Mouse (Mus musculus): Measurements from ENCODE around the gene Abca2.
A peak's percentile ranks its signal among the peaks of the same experiment; 100 is the strongest.

Abca2 gene

GRCm38 (mm10) chr2:25426721-25427191 lies 1.7 kb upstream of the Abca2 start:
- DNase-seq = peak; percentile 82

- DNase-seq = no peak
These were observed 1.2 kb upstream of the Abca2 start for GRCm38 (mm10) chr2:25427256-25427655.

- no peak for DNase-seq
These were observed 1.1 kb downstream of the Abca2 start for GRCm38 (mm10) chr2:25429435-25430180.

DNA sequence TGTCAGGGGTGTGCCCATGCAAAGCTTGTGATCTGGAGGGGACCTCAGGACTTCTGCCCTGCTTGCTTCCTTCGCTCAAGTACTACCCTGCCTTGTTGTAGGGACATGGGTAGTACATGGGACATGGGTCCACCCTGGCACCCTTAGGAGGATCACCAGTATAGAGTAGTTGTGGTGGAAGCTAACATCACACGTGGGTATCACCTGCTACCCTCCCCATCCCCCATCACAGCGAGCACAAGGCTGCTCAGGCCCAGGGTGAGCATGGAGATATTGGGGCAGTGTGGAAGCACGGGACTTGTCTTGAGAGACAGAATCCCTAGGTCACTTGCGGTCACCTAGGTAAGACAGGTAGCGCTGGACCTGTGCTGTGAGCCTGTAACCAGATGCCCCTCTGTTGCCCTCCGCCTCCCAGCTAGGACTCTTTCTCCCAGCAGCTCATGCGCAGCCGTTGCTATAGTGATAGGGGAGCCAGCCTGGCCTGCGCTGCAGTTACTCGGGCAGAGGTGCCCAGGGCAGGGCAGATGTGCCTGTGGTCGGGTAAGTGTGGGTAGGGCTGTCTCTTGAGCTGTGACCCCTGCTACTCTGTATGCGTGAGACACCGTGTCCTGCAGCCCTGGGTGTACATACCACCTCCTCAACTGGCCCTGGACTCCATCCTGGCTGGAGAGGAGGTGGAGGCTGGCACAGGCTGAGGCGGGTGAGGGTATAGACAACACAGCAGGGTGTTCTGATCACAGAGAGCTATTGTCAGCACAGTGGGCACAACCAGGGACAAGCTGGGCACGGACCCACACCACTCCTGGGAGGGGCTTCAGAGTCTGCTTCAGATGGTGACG lies 2.1 kb downstream of the Abca2 start:
- DNase-seq = no peak

GRCm38 (mm10) chr2:25431308-25431855 lies 2.9 kb downstream of the Abca2 start:
- no peak for DNase-seq

DNA sequence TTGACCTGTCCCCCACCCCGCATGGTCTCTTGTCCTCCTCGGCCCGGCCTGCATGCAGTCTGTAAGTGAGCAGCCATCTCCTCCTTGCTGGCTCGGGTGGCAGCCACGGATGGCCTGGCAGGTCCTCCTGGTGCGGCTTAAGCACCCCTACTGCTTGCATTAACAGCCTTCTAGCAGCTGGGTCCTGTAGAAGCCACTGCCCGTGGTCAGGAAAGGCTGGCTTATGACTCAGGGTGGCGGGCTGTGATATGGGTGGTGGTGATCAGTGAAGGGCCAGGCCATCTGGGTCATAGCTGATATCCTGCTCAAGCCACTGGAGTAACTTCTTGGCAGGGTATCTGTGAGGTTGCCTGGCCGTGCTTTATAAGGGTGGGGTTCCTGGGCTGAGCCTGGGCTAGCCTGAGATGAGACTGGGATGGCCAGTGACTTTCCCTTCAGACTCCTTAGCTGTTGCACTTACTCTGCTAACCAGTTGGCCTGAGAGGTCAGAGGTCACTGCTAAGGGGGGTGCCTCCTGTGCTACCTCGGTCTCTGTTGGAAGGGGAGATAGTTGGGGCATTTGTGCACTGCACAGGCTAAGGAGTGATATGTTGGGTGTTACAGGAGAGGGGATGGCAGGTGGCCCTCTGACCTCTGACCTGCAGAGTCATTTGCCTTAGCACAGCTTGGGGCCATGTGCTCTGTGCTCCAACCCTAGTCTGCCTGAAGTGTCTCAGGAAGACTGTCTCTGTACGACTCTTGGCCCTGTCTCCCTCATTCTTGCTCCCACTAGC lies 4.0 kb downstream of the Abca2 start:
- DNase-seq = no peak

- no peak for DNase-seq
These were observed 4.6 kb downstream of the Abca2 start for GRCm38 (mm10) chr2:25433101-25433500.

DNA sequence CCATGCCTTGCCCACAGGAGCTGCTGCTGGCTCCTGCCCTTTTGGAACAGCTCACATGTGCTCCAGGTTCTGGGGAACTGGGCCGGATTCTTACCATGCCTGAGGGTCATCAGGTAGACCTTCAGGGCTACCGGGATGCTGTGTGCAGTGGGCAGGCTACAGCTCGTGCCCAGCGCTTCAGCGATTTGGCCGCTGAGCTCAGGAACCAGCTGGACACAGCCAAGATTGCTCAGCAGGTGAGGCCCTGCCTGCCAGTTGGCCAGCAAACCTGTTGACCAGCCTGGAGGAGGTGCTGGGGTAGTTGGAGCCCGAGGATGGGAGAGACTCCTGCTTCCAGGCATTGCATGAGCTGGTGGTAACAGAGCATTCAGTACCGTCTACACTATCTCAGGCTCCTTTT lies 5.8 kb downstream of the Abca2 start:
- no peak for DNase-seq

GRCm38 (mm10) chr2:25436286-25436820 lies 7.8 kb downstream of the Abca2 start:
- DNase-seq = no peak

GRCm38 (mm10) chr2:25441067-25441466 lies 12.6 kb downstream of the Abca2 start:
- DNase-seq = no peak

- DNase-seq = no peak
These were observed 14.2 kb downstream of the Abca2 start for GRCm38 (mm10) chr2:25442682-25443081.

DNA sequence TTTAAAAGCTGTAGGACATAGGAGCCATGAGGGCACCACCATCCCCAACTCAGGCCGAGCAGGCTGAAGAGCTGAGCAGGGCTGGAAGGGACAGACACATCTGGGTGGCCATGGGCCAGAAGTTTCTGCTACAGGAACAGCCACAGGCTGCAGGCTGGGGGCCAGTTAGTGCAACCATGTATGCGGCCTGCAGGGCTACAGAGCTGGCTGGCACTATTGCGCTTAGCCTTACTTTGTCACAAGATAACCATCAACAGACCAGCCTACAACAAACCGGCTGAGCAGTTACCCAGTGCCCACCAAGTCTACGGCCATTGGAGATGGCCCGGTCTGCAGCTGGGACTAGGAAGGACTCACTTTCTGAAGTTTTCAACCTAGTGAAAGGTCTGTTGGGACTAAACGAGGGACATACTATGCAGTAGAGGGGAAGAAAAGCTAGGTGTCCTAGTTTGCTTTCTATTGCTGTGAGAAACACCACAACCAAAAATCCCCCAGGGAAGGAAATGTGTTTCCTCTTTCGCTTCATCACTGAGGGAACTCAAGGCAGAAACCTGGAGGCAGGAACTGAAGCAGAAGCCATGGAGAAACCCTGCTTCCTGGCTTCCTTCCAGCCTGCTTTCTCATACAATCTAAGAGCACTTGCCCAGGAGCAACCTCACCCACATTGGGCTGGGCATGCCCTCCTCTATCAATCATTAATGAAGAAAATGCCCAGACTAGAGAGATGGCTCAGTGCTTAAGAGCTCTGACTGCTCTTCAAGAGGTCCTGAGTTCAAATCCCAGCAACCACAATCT lies 22.5 kb downstream of the Abca2 start:
- no peak for DNase-seq

DNA sequence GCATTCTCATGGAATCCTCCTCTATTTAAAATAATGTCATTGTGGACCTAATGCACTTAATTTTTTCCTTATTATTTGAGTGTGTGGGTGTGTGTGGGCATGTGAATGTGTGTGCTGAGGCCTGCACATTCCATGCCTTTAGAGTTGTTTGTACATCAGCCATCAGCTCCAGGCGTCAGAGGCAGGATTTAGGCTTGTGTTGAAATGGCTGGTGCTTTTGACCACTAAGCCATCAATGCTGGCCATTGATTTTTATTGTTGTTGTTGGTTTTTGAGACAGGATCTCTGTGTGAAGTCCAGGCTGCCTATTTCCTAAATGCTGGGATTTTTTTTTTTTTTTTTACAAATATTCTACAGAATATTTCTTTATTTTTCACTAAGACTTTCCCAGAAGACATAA lies 24.4 kb downstream of the Abca2 start:
- DNase-seq = no peak

GRCm38 (mm10) chr2:25456205-25456953 lies 27.9 kb downstream of the Abca2 start, which contains the start of gene Clic3:
Gene Clic3, plus strand, starts transcription at chr2:25456838.
- DNase-seq = no peak

DNA sequence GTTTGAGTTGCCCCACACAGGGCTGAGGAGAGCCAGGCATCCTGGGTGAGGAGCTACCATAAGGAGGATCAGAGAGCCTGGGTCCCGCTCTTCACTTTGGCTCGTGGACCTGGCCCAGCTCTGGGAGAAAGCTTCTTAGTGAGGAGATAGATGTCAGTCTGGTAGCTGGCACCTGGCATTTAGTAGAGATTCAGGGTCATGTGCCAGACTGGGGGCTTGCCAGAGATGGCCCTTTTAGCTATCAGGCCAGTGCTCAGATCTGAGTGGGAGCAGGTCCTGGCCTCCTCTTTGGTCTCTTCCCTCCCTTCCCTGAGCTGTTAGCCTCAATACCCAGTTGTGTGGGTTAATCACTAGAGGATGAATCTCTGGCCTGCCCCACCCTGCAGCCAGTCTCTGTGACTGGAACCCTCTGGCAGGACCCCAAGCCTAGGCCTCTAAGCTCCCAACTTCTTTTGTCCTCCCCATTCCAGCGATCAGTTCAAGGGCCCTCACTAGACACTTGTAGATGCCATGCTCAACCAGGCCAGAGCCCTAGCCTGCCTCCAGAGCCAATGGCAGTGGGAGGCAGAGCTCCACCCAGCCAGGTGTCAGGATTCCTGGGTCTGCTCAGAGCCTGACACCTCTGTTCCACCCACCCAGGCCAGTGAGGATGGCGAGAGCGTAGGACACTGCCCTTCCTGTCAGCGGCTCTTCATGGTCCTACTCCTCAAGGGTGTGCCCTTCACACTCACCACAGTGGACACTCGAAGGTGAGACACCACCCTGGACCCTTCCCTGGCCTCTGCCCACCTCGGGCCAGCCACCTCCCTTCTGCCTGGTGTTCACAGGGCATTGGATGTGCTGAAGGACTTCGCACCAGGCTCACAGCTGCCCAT lies 28.8 kb downstream of the Abca2 start:
- no peak for DNase-seq

DNA sequence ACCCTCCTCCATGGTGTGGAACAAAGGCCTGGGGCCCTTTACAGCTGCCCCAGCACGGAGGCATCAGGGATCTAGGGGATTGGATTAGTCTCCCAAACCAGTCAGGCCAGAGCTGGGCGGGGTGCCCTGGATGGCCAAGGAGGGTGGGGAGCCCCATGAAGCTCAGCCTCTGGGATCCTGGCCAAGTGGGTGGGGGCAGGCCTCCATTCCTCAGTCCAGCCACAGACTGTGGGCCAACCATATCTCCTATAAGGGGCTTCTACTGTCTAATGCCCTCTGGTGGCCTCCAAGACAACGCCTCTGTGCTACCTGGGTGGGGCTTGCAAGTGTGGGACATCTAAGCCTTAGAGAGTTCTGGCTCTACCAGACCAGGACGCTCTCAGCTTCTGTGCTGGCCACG lies 30.4 kb downstream of the Abca2 start:
- DNase-seq = no peak

- DNase-seq = no peak
These were observed 31.6 kb downstream of the Abca2 start for GRCm38 (mm10) chr2:25460135-25460534.

GRCm38 (mm10) chr2:25460551-25461309 lies 32.2 kb downstream of the Abca2 start, which contains the start of gene Paxx:
Gene Paxx, minus strand, starts transcription at chr2:25461094.
- DNase-seq = peak; percentile 94

DNA sequence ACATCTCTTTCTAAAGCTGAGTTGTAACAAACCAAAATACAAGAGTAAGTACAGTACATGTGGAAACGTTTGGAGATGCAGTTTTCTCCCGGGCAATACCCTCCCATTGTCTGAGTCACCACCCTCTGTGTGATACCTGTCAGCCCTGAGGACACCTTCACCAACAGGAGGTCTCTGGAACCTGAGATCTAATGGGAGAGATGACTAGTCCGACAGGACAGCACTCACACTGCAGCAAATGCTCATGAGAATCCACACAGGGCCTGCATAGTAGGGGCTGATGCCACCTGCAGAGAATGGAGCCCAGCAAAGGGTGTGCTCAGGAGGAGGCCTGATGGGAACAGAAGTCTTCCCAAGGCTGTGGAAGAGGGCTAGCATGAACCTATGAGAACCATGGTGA lies 32.9 kb downstream of the Abca2 start:
- DNase-seq = no peak
